Mouse (Mus musculus) heart, postnatal 4 days (tissue): ENCODE data around the gene Adra1d. TPM values are rescaled to one million over a fixed set of nuclear protein-coding genes. Genes with fewer than 3 reads are reported as not detected.

Experiments used
- DNase-seq: peaks from one replicate; pipeline ENCODE4 v3.0.0; 2021
- total RNA-seq, 2 experiments: library from RNA; stranded (reverse); gene quantifications; 2 replicates each; pipeline ENCODE4 v1.2.3; 2021

Adra1d gene
- total RNA-seq, result 1 to 10 TPM; 2.8 to 3.8 TPM

- peak; percentile 49 for DNase-seq
Observed at GRCm38 (mm10) chr2:131561891-131562585, at the start of gene Adra1d. Gene Adra1d, minus strand, starts transcription at chr2:131562283.

GRCm38 (mm10) chr2:131601881-131602280 lies 39.8 kb upstream of the Adra1d start:
- no peak for DNase-seq

- no peak for DNase-seq
Observed at GRCm38 (mm10) chr2:131594871-131595270, 32.8 kb upstream of the Adra1d start.

- DNase-seq, result no peak
Observed at GRCm38 (mm10) chr2:131587521-131587920, 25.4 kb upstream of the Adra1d start.

GRCm38 (mm10) chr2:131581506-131581905 lies 19.4 kb upstream of the Adra1d start:
- DNase-seq, result no peak

- DNase-seq, result peak; percentile 86
Observed at GRCm38 (mm10) chr2:131562586-131563122, 571 bp upstream of the Adra1d start.

GRCm38 (mm10) chr2:131561344-131561870 lies 676 bp downstream of the Adra1d start:
- DNase-seq, result peak; percentile 15

- no peak for DNase-seq
Observed at GRCm38 (mm10) chr2:131560205-131560919, 1.7 kb downstream of the Adra1d start.

GRCm38 (mm10) chr2:131557896-131558295 lies 4.2 kb downstream of the Adra1d start:
- peak; percentile 23 for DNase-seq

- DNase-seq, result no peak
Observed at GRCm38 (mm10) chr2:131552736-131553400, 9.2 kb downstream of the Adra1d start.

GRCm38 (mm10) chr2:131551701-131552620 lies 10.1 kb downstream of the Adra1d start:
- DNase-seq, result no peak

GRCm38 (mm10) chr2:131550906-131551305 lies 11.2 kb downstream of the Adra1d start:
- DNase-seq, result no peak

- DNase-seq, result no peak
Observed at GRCm38 (mm10) chr2:131550474-131550873, 11.6 kb downstream of the Adra1d start.

GRCm38 (mm10) chr2:131549090-131549489 lies 13.0 kb downstream of the Adra1d start:
- DNase-seq, result no peak

GRCm38 (mm10) chr2:131548330-131548729 lies 13.8 kb downstream of the Adra1d start:
- no peak for DNase-seq

- no peak for DNase-seq
Observed at GRCm38 (mm10) chr2:131546745-131547408, 15.2 kb downstream of the Adra1d start.

- DNase-seq, result no peak
Observed at GRCm38 (mm10) chr2:131546308-131546700, 15.8 kb downstream of the Adra1d start.

- DNase-seq, result peak; percentile 75
Observed at GRCm38 (mm10) chr2:131545386-131546307, 16.4 kb downstream of the Adra1d start.

GRCm38 (mm10) chr2:131542531-131542930 lies 19.6 kb downstream of the Adra1d start:
- DNase-seq, result peak; percentile 27

GRCm38 (mm10) chr2:131541686-131542085 lies 20.4 kb downstream of the Adra1d start:
- no peak for DNase-seq
